Mouse (Mus musculus) forebrain, embryonic 16.5 days (tissue): ENCODE measurements at regions not wholly inside any gene's neighbourhood (a gene's known extent, or its start where the extent isn't known, plus 50 kb on each side); places are given as distances from the start of the nearest gene placed in this dataset.

Experiments used
- ATAC-seq: fragments of 200-750 bp; cut with Nextera tagmentation; 2 replicates; pipeline ENCODE4 v1.8.0; 2017; ENCODE audit warnings: mild to moderate bottlenecking, moderate library complexity
- H3K27ac ChIP-seq: fragments of 300-500 bp; sonication (generic); 2 replicates; pipeline ENCODE4 v1.5.1; 2014; ENCODE audit warnings: low read length, control low read depth
- H3K27me3 ChIP-seq: fragments of 300-500 bp; sonication (generic); replicated peaks from 2 replicates; pipeline ENCODE4 v1.6.1; 2014; ENCODE audit warnings: low read length; ENCODE audit not compliant: control insufficient read depth, insufficient read depth
- H3K36me3 ChIP-seq: fragments of 300-500 bp; sonication (generic); 2 replicates; pipeline ENCODE4 v1.6.1; 2014; ENCODE audit not compliant: control insufficient read depth, insufficient read depth
- H3K4me1 ChIP-seq: fragments of 300-500 bp; sonication (generic); replicated peaks from 2 replicates; pipeline ENCODE4 v1.6.1; 2014; ENCODE audit warnings: low read length; ENCODE audit not compliant: control insufficient read depth, insufficient read depth
- H3K4me2 ChIP-seq: fragments of 300-500 bp; sonication (generic); 2 replicates; pipeline ENCODE4 v1.6.1; 2014; ENCODE audit warnings: mild to moderate bottlenecking, low read length, control low read depth
- H3K4me3 ChIP-seq: fragments of 300-500 bp; sonication (generic); replicated peaks from 2 replicates; pipeline ENCODE4 v1.5.1; 2014; ENCODE audit warnings: mild to moderate bottlenecking, low read length, control low read depth
- H3K9ac ChIP-seq: fragments of 300-500 bp; sonication (generic); replicated peaks from 2 replicates; pipeline ENCODE4 v1.6.1; 2014; ENCODE audit warnings: low read depth, low read length, control low read depth
- H3K9me3 ChIP-seq: fragments of 300-500 bp; sonication (generic); 2 replicates; pipeline ENCODE4 v1.6.1; 2016; ENCODE audit warnings: low read length; ENCODE audit not compliant: control insufficient read depth
- WGBS: fragments of 180-500 bp; shearing (Covaris S2); extraction: QIAGEN DNeasy Blood & Tissue Kit; methylation state at CpG from one replicate; pipeline ENCODE4 v1.1.7; 2014; 5-methylcytosine and 5-hydroxymethylcytosine counted together

GRCm38 (mm10) chr13:46135411-46135810 lies 138.1 kb upstream of the Stmnd1 start:
- no peak overlapping the region for H3K9ac ChIP-seq
- H3K36me3 ChIP-seq: no peaks in the 10 kb centered on the region
- H3K4me3 ChIP-seq: no peak overlapping the region
- no peaks in the 10 kb centered on the region for H3K4me1 ChIP-seq
- H3K4me2 ChIP-seq: no peak overlapping the region
- no peaks in the 10 kb centered on the region for H3K27me3 ChIP-seq
- no peak for ATAC-seq
- H3K9me3 ChIP-seq: no peaks in the 10 kb centered on the region
- no peak overlapping the region for H3K27ac ChIP-seq
- 69% methylated on average over 8 of the region's 8 CpGs for WGBS

- H3K36me3 ChIP-seq: no peaks in the 10 kb centered on the region
These were observed 144.2 kb upstream of the Stmnd1 start for GRCm38 (mm10) chr13:46129236-46129855.

GRCm38 (mm10) chr13:46123446-46123845 lies 150.1 kb upstream of the Stmnd1 start:
- H3K27ac ChIP-seq: no peak overlapping the region
- no peak overlapping the region for H3K4me3 ChIP-seq
- 78% methylated on average over 3 of the region's 3 CpGs for WGBS
- H3K27me3 ChIP-seq: no peaks in the 10 kb centered on the region
- ATAC-seq: no peak
- H3K4me2 ChIP-seq: no peak overlapping the region
- H3K36me3 ChIP-seq: no peaks in the 10 kb centered on the region
- H3K9ac ChIP-seq: no peak overlapping the region
- no peaks in the 10 kb centered on the region for H3K4me1 ChIP-seq
- no peaks in the 10 kb centered on the region for H3K9me3 ChIP-seq

More at GRCm38 (mm10) chr13:46129236-46129855, 144.2 kb upstream of the Stmnd1 start:
- WGBS: 83% methylated on average over 9 of the region's 9 CpGs
- H3K27ac ChIP-seq: no peak overlapping the region
- no peak for ATAC-seq
- H3K9me3 ChIP-seq: no peaks in the 10 kb centered on the region
- H3K4me1 ChIP-seq: no peaks in the 10 kb centered on the region
- no peak overlapping the region for H3K9ac ChIP-seq
- no peaks in the 10 kb centered on the region for H3K27me3 ChIP-seq
- no peak overlapping the region for H3K4me2 ChIP-seq
- no peak overlapping the region for H3K4me3 ChIP-seq

GRCm38 (mm10) chr13:46116576-46116975 lies 151.8 kb upstream of the Atxn1 start:
- no peak for ATAC-seq
- no peak overlapping the region for H3K4me2 ChIP-seq
- no peaks in the 10 kb centered on the region for H3K9me3 ChIP-seq
- H3K36me3 ChIP-seq: no peaks in the 10 kb centered on the region
- no peaks in the 10 kb centered on the region for H3K27me3 ChIP-seq
- no peak overlapping the region for H3K4me3 ChIP-seq
- 81% methylated on average over 4 of the region's 4 CpGs for WGBS
- no peak overlapping the region for H3K9ac ChIP-seq
- H3K4me1 ChIP-seq: no peaks in the 10 kb centered on the region
- no peak overlapping the region for H3K27ac ChIP-seq

DNA sequence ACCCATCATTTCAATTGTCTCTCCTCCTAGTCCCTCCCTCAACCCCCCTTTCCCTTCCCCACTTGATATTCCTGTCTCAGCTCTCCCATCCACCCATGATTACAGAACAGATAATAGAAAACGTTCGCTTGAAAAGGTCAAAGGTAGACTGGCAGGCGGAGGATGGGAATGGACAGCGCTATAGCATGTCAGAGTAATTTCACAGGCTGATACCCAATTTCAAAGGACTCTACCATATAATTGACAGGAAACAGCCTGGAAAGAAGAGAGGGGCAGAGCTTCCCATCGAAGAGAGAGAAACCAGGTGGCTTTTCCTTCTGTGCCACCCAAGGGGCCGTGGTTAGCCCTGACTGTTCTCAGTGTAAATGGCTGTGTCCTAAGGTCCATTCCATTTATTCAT lies 140.2 kb upstream of the Atxn1 start:
- Histone ChIP-seq H3K9ac (no peak overlapping the region), H3K4me2 (no peak overlapping the region), H3K27me3 (no peaks in the 10 kb centered on the region), H3K4me3 (no peak overlapping the region), H3K27ac (no peak overlapping the region), H3K9me3 (no peaks in the 10 kb centered on the region), H3K4me1 (no peaks in the 10 kb centered on the region), H3K36me3 (no peaks in the 10 kb centered on the region)
- ATAC-seq: no peak
- WGBS: 59% methylated on average over 6 of the region's 6 CpGs

DNA sequence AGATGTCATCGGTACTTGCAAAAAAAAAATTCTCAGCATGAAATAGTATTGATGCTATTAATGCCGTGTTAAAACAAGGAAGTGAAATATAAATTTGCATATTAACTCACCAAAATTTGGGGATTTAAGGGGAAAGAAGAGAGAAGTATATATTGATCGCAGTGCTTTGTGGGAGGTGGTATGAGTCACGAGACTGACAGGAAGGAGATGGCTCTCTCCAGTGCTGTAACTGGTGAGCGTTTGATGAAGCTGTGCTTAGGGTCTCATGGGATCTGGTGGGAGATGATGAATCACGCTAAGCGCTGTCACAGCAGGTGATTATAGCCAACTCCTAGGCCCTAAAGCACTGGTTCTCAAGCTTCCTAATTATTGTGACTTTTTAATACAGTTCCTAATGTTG lies 133.8 kb upstream of the Atxn1 start:
- H3K27ac ChIP-seq: no peak overlapping the region
- H3K4me3 ChIP-seq: no peak overlapping the region
- WGBS: 85% methylated on average over 7 of the region's 7 CpGs
- no peaks in the 10 kb centered on the region for H3K36me3 ChIP-seq
- H3K9me3 ChIP-seq: no peaks in the 10 kb centered on the region
- peaks cover 6% of the 10 kb centered on the region for H3K4me1 ChIP-seq
- no peak overlapping the region for H3K4me2 ChIP-seq
- ATAC-seq: no peak
- no peak overlapping the region for H3K9ac ChIP-seq
- no peaks in the 10 kb centered on the region for H3K27me3 ChIP-seq

DNA sequence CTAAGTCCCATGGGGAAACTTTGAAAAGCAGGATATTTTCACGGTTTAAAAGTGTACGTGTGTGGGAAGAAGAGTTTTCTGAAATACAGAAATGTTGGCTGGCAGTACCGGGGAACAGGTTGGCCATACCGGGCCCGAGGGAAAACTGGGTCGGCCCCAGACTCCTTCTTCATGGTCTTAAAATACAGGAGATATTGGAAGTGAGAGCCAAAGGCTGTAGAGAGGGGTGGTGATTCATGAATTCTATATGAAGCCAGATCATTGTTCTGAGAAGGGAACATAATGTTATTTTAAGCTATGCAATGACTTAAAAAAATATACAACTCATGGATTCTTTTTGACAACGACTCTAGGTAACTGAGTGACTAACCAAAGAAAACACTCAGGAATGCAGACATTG lies 133.3 kb upstream of the Atxn1 start:
- H3K27ac ChIP-seq: no peak overlapping the region
- H3K27me3 ChIP-seq: no peaks in the 10 kb centered on the region
- no peak overlapping the region for H3K4me2 ChIP-seq
- H3K4me1 ChIP-seq: peaks cover 6% of the 10 kb centered on the region
- H3K9me3 ChIP-seq: no peaks in the 10 kb centered on the region
- H3K36me3 ChIP-seq: no peaks in the 10 kb centered on the region
- no peak overlapping the region for H3K9ac ChIP-seq
- WGBS: 88% methylated on average over 7 of the region's 7 CpGs
- ATAC-seq: no peak
- H3K4me3 ChIP-seq: no peak overlapping the region

- no peak for ATAC-seq
- Histone ChIP-seq H3K27ac (no peak overlapping the region), H3K9me3 (no peaks in the 10 kb centered on the region), H3K27me3 (no peaks in the 10 kb centered on the region), H3K36me3 (no peaks in the 10 kb centered on the region), H3K4me3 (no peak overlapping the region), H3K4me2 (no peak overlapping the region), H3K9ac (no peak overlapping the region), H3K4me1 (peaks cover 6% of the 10 kb centered on the region)
- WGBS: 4% methylated on average over 5 of the region's 5 CpGs
These were observed 132.2 kb upstream of the Atxn1 start for GRCm38 (mm10) chr13:46096968-46097367.

- H3K27ac ChIP-seq: no peak overlapping the region
- H3K4me1 ChIP-seq: peaks cover 6% of the 10 kb centered on the region
- no peak overlapping the region; the same call in 1 of the 2 replicates for H3K4me2 ChIP-seq
- H3K4me3 ChIP-seq: no peak overlapping the region
- ATAC-seq: 0 out of 2 replicates have a peak, but pooled peaks have one; percentile 38
- H3K9ac ChIP-seq: no peak overlapping the region
- no peaks in the 10 kb centered on the region for H3K27me3 ChIP-seq
- no peaks in the 10 kb centered on the region for H3K36me3 ChIP-seq
- H3K9me3 ChIP-seq: no peaks in the 10 kb centered on the region
- 44% methylated on average over 8 of the region's 8 CpGs for WGBS
These were observed 131.6 kb upstream of the Atxn1 start for GRCm38 (mm10) chr13:46096416-46096815.

DNA sequence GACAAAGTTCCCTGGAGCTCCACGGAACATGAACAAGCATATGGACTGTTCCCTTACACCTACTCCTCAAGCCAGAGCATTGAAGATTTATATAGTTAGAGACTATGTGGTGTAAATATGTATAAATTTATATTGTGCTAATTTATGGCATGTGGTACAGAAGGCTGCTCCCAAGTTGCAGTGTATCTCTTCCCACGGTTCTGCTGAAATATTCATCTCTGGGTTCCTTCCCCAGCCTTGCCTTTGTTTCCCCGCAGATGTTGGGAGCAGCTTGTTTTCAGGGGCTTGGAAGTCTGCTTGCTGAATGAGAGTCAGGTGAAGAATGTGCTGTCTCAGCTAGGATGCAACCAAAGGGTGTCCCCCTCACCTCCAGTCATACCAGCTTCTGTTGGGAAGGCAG lies 128.0 kb upstream of the Atxn1 start:
- Histone ChIP-seq H3K9me3 (no peaks in the 10 kb centered on the region), H3K36me3 (no peaks in the 10 kb centered on the region), H3K27me3 (no peaks in the 10 kb centered on the region), H3K9ac (no peak overlapping the region), H3K4me3 (no peak overlapping the region), H3K4me1 (peaks cover 6% of the 10 kb centered on the region), H3K4me2 (no peak overlapping the region), H3K27ac (no peak overlapping the region)
- WGBS: 88% methylated on average over 3 of the region's 3 CpGs
- ATAC-seq: no peak
